Mouse (Mus musculus) v-Abl transformed pro-B cells (cell line): ENCODE data around the gene Ggt5.

Source experiments
- in situ Hi-C, 2 experiments: fragments of 400-800 bp; cut with MboI; formaldehyde crosslinking; loops; one replicate each; pipeline ENCODE4 v1.15.1; 2025; ENCODE audit not compliant: unreplicated experiment in 2 of 2

Ggt5 gene

DNA sequence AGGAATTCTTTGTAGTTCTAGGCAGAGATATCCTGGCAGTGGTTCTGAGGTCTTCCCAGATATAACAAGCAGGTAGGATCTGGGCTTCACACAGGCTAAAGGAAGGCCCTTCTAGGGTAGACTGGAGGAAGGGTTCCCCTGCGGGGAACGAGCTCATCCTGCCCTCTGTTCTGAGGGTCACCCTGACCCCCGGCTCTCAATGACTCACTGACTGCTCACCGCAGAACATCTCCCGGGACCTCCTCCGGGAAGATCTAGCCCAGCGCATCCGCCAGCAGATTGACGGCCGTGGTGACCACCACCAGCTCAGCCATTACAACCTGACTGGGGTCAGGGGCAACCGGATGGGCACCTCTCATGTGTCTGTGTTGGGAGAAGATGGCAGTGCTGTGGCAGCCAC, 19.8 kb downstream of the Ggt5 start:
- in situ Hi-C loops = no loop called here

DNA sequence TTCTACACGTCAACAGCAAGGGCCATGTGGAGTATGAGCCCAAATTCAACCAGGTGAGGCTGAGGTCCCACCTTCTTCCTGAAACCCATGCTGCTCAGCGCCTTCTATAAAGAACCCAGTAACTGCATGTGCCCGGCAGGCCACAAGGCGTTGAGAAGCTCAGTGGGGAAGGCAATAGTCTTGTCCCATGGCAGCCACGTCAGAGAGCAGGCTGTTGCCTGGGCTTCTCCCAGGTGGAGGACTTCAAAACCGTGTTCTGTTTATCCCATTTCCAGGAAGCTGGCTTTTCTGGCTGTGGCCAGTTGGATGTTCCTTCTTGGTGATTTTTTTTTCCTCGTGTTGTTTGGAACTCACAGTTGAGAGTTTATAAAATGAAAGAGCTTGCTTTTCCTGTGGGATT, 21.3 kb downstream of the Ggt5 start:
- in situ Hi-C loops = no loop called here

DNA sequence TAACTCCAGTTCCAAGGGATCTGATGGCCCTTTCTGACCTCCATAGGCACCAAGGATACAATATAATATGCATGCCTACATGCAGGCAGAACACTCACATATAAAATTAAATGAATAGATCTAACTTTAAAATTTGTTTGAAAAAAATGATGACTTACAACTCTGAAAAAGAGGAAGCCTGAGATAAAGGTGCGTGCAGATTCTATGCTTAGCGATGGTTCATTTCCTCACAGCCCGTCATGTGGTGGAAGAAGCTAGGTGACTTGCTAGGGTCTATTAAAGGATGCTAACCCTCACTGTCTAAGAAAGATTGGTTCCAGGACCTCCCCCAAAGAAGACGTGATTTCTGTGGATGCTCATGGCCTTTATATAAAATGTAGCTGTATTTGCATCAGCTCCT, 26.9 kb downstream of the Ggt5 start:
- in situ Hi-C loops = no loop called here

- in situ Hi-C loops = no loop called here
These were observed 31.7 kb downstream of the Ggt5 start for GRCm38 (mm10) chr10:75620818-75621217.

DNA sequence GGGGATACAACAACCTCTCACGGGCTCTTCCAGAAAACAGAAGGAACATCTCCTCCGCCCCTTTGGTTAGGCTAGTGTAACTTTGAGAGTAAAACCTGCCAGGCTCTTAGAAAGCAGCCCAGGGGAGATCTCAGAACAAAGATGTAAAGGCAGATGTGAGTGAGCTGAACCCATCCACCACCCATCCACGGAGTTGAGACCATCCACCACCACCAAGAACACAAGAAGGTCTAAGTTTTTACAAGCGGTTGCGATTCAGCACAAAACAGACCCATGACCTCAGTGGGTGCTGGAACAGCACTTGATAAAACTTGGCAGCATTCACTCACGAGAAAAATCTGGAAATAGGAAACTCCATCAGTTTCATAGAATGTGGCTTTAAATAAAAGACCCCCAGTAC, 36.8 kb downstream of the Ggt5 start:
- in situ Hi-C loops = no loop called here

GRCm38 (mm10) chr10:75626991-75627390, 37.9 kb downstream of the Ggt5 start:
- in situ Hi-C loops = no loop called here

DNA sequence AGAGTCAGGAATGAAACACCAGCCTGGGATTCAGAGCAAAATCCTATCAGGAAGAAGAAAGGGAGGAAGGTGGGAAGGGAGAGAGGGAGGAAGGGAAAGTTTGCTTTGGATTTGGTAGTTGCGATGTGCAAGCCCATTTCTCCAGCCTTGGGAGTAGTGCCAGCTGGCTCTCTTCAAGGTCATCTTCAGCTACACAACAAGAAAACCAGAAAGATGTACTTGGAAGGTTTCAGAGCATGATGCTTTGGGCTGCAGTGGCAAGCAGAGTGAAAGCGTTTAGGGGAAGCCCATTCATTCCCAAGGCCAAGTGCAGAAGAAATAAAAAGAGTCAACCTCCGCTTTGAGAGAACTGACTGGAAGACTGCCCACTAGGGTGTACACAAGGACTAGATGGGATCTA, 38.4 kb downstream of the Ggt5 start:
- in situ Hi-C loops = no loop called here

GRCm38 (mm10) chr10:75632633-75633032, 43.5 kb downstream of the Ggt5 start:
- in situ Hi-C loops = loop anchor here in 1 of 2 experiments (5.0 kb wide), 1 partner anchor 45 kb away; the partner anchor contains the start of gene Ggt5

- in situ Hi-C loops = loop anchor here in 1 of 2 experiments (5.0 kb wide), 1 partner anchor 46 kb away; the partner anchor contains the start of gene Ggt5
These were observed 43.9 kb downstream of the Ggt5 start for GRCm38 (mm10) chr10:75633048-75633447.

DNA sequence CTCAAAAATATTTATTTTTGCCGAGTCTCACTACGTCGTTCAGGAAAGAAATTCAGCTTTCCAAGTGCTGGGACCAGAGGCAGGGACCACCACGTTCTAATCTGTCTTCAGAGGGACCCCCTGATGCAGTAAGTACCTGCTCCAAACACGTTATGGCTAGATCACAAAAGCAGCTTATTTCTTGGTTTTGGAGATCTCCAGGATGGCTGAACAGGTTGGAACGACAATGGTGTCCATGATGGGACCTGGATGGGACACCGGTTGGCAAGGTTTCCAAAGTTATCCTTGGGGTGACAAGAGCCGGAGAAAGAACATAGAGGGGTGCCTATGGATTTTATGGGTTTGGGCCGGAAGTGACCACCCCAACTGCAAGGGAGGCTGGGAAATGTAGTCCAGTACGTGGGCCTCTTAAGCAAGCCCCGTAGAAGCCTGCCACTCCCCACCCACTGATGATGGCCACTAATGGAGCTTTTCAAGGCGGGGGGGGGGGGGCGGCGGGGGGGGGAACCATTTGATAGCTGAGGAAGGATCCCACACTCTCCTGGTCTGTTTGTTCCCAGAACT, 44.5 kb downstream of the Ggt5 start:
- in situ Hi-C loops = loop anchor here in 1 of 2 experiments (5.0 kb wide), 1 partner anchor 46 kb away; the partner anchor contains the start of gene Ggt5

DNA sequence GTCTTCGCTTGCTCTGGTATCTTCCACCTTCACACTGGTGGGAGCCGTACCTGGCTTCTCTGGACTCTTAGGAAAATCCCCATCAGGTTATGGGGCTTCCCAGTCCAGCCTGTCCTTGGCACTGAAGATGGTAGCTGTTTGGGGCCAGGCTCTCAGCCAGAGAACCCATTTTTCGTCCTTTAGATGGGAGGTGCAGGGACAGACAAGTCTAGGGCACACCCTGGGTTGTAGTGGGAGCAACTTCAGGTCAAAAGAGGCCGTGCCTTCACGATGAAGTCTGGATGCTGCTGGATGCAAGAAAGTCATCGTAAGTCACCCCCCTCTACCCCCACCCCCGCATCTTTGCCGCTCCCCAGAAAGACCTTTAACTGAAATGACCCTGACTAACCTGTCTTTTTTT, 45.5 kb downstream of the Ggt5 start:
- in situ Hi-C loops = loop anchor here (5.0 kb wide), 1 partner anchor 47 kb away; the partner anchor contains the start of gene Ggt5 (in 2 of the 2)

- in situ Hi-C loops = loop anchor here in 1 of 2 experiments (5.0 kb wide), 1 partner anchor 48 kb away; the partner anchor contains the start of gene Ggt5
These were observed 46.0 kb downstream of the Ggt5 start for GRCm38 (mm10) chr10:75635019-75635692.

GRCm38 (mm10) chr10:75635693-75636055, 46.5 kb downstream of the Ggt5 start:
- in situ Hi-C loops = loop anchor here in 1 of 2 experiments (5.0 kb wide), 1 partner anchor 48 kb away; the partner anchor contains the start of gene Ggt5

DNA sequence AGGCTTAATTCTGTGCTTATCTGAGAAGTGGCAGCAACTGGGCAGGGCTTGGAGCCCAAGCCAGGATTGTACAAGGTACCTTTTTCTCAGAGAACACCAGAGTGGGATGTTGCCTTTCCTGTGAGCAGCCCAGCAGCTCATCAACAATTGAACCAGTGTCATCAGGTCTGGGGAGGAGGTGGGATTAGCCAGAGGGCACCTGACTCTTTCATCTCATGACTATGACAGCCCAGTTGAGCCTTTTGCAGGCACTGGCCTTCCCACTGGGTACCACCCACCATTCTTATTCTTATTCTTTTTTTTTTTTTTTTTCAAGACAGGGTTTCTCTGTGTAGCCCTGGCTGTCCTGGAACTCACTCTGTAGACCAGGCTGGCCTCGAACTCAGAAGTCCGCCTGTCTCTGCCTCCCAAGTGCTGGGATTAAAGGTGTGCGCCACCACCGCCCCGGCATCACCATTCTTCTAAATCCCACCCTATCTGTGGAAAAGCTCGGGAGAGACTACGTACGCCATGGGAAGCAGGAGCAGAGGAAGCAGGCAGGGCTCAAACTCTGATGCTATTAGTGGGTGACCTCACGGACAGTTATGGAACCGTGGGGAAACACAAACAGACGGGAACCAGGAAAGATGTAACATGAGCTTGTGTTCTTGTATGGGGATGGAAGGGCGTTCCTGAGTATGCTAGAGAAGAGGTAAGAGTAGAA, 47.1 kb downstream of the Ggt5 start:
- in situ Hi-C loops = loop anchor here in 1 of 2 experiments (5.0 kb wide), 1 partner anchor 49 kb away; the partner anchor contains the start of gene Ggt5

DNA sequence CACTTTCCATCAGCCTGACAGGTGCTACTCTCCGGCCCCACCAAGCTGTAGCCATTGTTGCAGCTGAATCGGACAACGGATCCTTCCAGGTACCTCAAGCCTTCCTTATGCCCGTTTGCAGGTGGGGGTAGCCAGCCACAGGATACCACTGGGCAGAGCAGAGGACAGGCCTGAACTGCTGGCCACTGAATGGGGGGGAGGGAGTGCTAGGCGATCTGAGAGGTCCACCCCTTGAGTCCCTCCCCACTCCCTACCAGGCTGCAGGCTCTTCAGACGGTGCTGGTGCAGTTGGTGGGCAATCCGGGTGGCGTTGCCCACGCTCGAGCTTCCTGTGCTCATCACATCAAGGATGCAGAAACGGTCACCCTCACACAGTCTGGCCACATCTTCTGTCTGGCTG, 48.6 kb downstream of the Ggt5 start:
- in situ Hi-C loops = loop anchor here in 1 of 2 experiments (5.0 kb wide), 1 partner anchor 50 kb away; the partner anchor contains the start of gene Ggt5

DNA sequence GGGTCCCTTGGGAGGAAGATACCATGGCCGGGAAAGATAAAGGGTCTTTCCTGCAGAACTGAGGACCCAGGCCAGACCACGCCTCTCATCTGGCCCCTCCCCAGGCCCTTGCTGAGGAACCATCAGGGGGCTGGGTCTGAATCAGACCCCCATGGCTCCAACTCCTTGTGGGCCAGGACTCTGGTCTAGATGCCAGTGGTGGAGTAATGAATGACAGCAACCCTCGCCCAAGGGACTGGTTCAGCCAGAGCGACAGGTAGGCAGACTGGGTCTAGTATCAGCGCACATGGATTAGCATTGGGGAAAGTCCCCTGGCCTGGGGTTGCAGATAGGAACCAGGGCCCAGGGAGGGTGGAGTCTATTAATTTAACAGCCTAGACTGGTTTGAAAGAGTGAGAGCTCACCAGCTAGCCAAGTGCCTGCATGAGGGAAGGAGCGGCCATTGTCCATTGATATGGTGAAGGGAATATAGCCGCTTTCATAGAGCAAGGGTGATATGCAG, 52.6 kb downstream of the Ggt5 start:
- in situ Hi-C loops = no loop called here

DNA sequence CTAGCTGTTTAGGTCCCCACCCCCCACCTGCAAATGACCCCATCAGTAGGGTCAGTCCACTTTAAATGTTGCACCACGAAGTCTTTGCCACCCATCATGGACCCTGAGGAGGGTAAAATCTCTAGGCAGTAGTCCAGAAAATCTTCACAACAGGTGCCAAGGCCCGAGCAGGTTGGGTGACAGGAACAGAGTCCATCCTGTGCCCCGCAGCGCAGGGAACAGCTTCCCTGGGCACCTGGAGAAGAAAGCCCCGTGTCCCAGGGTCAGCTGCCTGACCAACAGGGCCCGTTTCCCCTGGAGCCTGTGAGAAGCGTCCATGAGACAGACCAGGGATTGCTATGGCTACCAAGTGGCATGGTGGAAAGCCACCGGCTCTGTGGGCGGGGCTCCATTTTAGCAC, 53.3 kb downstream of the Ggt5 start:
- in situ Hi-C loops = no loop called here

GRCm38 (mm10) chr10:75642891-75643290, 53.8 kb downstream of the Ggt5 start:
- in situ Hi-C loops = no loop called here

GRCm38 (mm10) chr10:75643741-75644343, 54.7 kb downstream of the Ggt5 start, which contains the start of gene Susd2:
TSS of gene Susd2 (minus strand) at chr10:75644008.
- in situ Hi-C loops = no loop called here

DNA sequence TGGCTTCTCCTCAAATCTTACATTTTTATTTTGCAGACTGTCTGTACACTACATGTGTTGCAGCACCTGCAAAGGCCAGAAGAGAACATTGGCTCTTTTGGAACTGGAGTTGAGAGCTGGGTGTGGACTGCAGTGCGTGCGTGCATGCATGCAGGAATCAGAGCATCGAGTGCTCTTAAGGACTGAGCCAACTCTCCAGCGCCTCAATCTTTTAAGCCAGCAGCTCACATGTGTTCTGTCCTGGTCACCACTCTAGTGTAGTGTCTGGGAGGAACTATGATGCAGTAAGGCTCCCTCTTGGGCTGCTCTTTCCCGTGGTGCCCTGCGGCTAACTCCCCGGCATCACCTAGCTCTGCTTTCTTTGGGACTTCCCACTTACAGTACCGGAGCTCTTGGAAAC, 56.5 kb downstream of the Ggt5 start:
- in situ Hi-C loops = no loop called here

DNA sequence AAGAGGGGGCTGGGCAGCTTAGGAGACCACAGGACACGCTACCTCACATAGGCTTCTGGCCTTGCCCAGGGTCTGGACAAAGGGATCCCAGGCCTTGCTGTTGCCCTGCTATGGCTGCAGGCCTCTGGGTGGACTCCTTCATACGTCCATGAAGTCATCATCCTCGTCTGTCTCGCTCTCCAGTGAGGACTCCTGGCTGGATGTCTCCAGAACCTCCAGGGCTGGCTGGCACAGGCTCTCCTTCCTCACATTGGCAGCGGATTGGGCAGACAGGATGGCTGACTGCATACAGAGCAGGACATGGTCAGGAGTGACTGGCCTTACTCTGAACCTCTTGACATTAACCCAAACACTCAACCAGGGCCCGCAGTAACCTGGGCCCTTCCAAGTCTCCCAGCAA, 57.3 kb downstream of the Ggt5 start:
- in situ Hi-C loops = no loop called here
